In the genomic region with DNA sequence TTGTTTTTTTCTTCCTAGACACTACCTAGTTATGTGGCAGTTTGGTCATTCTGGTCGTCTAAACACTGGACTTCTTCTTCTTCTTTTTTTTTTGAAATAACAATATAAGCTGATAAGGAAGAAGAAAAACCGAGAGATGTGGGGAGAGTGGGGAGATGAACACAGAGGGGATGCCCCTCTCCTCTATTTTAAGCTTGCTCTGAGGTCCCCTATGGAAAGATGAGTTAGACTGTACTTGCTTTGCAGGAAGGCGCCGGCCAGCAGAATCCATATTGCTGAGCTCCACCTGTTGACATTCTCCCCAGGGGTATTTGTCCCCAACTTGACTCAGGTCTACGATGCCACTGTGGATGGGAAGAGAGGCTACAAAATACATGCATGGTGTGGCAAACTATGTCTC, we compare ENCODE assay signal across 28 mouse cellular contexts. TPM values are rescaled to one million over a fixed set of nuclear protein-coding genes. Genes with fewer than 3 reads are reported as not detected.
A peak's percentile ranks its signal among the peaks of the same experiment; 100 is the strongest.
DNase-seq lines count a peak whose midpoint lies in the region; ATAC-seq and TF ChIP-seq lines count a peak whose summit lies in the region.
"Had no signal": no experiment of that assay in that cellular context is flagged by ENCODE, and none has a peak within 500 bp of the region (broad histone marks: within the 10 kb centered on the region; RNA-seq: fewer than 3 reads in every experiment).

No protein-coding gene starts in this region.

- H3K9me3 ChIP-seq in megakaryocyte, embryonic 14.5 days = no peaks in the 10 kb centered on the region; the same call in 1 of the 2 replicates
- peaks cover 6% of the 10 kb centered on the region for H3K9me3 ChIP-seq in G1E (replicated peaks)
- no peaks in the 10 kb centered on the region for H3K9me3 ChIP-seq in limb, embryonic 10.5 days (replicated peaks)
- H3K9me3 ChIP-seq in liver, postnatal 0 days (ENCODE audit: low read length) = no peaks in the 10 kb centered on the region
- H3K9me3 ChIP-seq: embryonic facial prominence, embryonic 12.5 days; embryonic facial prominence, embryonic 15.5 days; heart, embryonic 15.5 days; hindbrain, embryonic 10.5 days; hindbrain, embryonic 13.5 days had no signal

- DNase-seq in G1E (ENCODE audit: low spot score) = no peak
- no peak for DNase-seq in limb, embryonic 10.5 days (ENCODE audit: low spot score)
- DNase-seq in liver, postnatal 0 days = no peak
- DNase-seq in left cerebral cortex, postnatal 4 days = no peak
- no peak for DNase-seq in embryo, embryonic 11 days
- DNase-seq in cerebellum, adult 8-10 months = no peak
- DNase-seq: adrenal gland, adult 2 months; adrenal gland, postnatal 14 days; cerebellum, adult 11 months; cerebellum, adult 2 months; cerebellum, postnatal 10 days; cerebellum, postnatal 36 days; forebrain, postnatal 0 days; gastrocnemius, postnatal 10 days; heart, adult 11 months; heart, postnatal 10 days; heart, postnatal 36 days had no signal

- H3K27ac ChIP-seq in limb, embryonic 10.5 days = 0 out of 2 replicates have a peak overlapping the region, but pooled peaks have one; percentile 30
- peak overlapping the region; percentile 29; the same call in 1 of the 2 replicates for H3K27ac ChIP-seq in liver, postnatal 0 days (ENCODE audit: low read depth)
- H3K27ac ChIP-seq: embryonic facial prominence, embryonic 12.5 days; embryonic facial prominence, embryonic 15.5 days; heart, embryonic 15.5 days; hindbrain, embryonic 10.5 days; hindbrain, embryonic 13.5 days had no signal

- 81% methylated on average over 5 of the region's 5 CpGs for WGBS in limb, embryonic 10.5 days
- WGBS in liver, postnatal 0 days (ENCODE audit: insufficient replicate concordance) = 50% methylated on average over 5 of the region's 5 CpGs

- no peak for ATAC-seq in megakaryocyte, adult 5-6 weeks (ENCODE audit: poor library complexity, severe bottlenecking)
- ATAC-seq in G1E (ENCODE audit: extremely low read depth, insufficient number of reproducible peaks, low FRiP score, poor library complexity, severe bottlenecking) = no peak
- no peak for ATAC-seq in liver, postnatal 0 days
- ATAC-seq: CD4-positive, CD25-positive, alpha-beta regulatory T cell, adult 4 months; forebrain, embryonic 14.5 days; forebrain, postnatal 0 days; hindbrain, embryonic 16.5 days had no signal

- no peak overlapping the region for H3K4me2 ChIP-seq in liver, postnatal 0 days (ENCODE audit: low read depth, low read length)
- H3K4me2 ChIP-seq: embryonic facial prominence, embryonic 12.5 days; embryonic facial prominence, embryonic 15.5 days; heart, embryonic 12.5 days; heart, embryonic 15.5 days; hindbrain, embryonic 13.5 days had no signal

- intact Hi-C loops in left cerebral cortex, postnatal 4 days (cut with DNase I) = no loop called here

- no peaks in the 10 kb centered on the region for H3K27me3 ChIP-seq in megakaryocyte, embryonic 14.5 days (replicated peaks)
- peaks cover 14% of the 10 kb centered on the region for H3K27me3 ChIP-seq in G1E (ENCODE audit: insufficient read depth, low read length)
- no peaks in the 10 kb centered on the region for H3K27me3 ChIP-seq in limb, embryonic 10.5 days (ENCODE audit: low read depth, poor library complexity, severe bottlenecking)
- no peaks in the 10 kb centered on the region for H3K27me3 ChIP-seq in liver, postnatal 0 days (ENCODE audit: insufficient read depth, low read length)
- H3K27me3 ChIP-seq: embryonic facial prominence, embryonic 12.5 days; embryonic facial prominence, embryonic 15.5 days; heart, embryonic 12.5 days; heart, embryonic 15.5 days; hindbrain, embryonic 13.5 days had no signal

- H3K4me3 ChIP-seq in megakaryocyte, embryonic 14.5 days (replicated peaks) = peak overlapping the region; percentile 81
- peak overlapping the region; percentile 40; the same call in 1 of the 2 replicates for H3K4me3 ChIP-seq in G1E (ENCODE audit: low read depth, low read length)
- H3K4me3 ChIP-seq in limb, embryonic 10.5 days = no peak overlapping the region
- no peak overlapping the region for H3K4me3 ChIP-seq in liver, postnatal 0 days (ENCODE audit: low read depth, low read length)
- H3K4me3 ChIP-seq: embryonic facial prominence, embryonic 12.5 days; embryonic facial prominence, embryonic 15.5 days; heart, embryonic 12.5 days; heart, embryonic 15.5 days; hindbrain, embryonic 10.5 days; hindbrain, embryonic 13.5 days had no signal

- peaks cover 99% of the 10 kb centered on the region for H3K4me1 ChIP-seq in megakaryocyte, embryonic 14.5 days
- peaks cover 61% of the 10 kb centered on the region for H3K4me1 ChIP-seq in G1E (ENCODE audit: insufficient read depth, low read depth, low read length)
- peaks cover 16% of the 10 kb centered on the region for H3K4me1 ChIP-seq in limb, embryonic 10.5 days
- H3K4me1 ChIP-seq in liver, postnatal 0 days (ENCODE audit: insufficient read depth) = peaks cover 33% of the 10 kb centered on the region
- H3K4me1 ChIP-seq: embryonic facial prominence, embryonic 15.5 days; hindbrain, embryonic 13.5 days had no signal

- TF ChIP-seq EP300 in liver, postnatal 0 days (IDR thresholded peaks at IDR 0.05; ENCODE audit: low read depth) = no peak

- peaks cover 97% of the 10 kb centered on the region for H3K36me3 ChIP-seq in megakaryocyte, embryonic 14.5 days (replicated peaks; ENCODE audit: low read length)
- peaks cover 6% of the 10 kb centered on the region for H3K36me3 ChIP-seq in G1E (replicated peaks)
- no peaks in the 10 kb centered on the region for H3K36me3 ChIP-seq in limb, embryonic 10.5 days
- no peaks in the 10 kb centered on the region for H3K36me3 ChIP-seq in liver, postnatal 0 days (replicated peaks; ENCODE audit: insufficient read depth, low read length)
- H3K36me3 ChIP-seq: embryonic facial prominence, embryonic 12.5 days; embryonic facial prominence, embryonic 15.5 days; heart, embryonic 12.5 days; heart, embryonic 15.5 days; hindbrain, embryonic 10.5 days; hindbrain, embryonic 13.5 days had no signal

- no peak overlapping the region for H3K9ac ChIP-seq in liver, postnatal 0 days (replicated peaks)
- H3K9ac ChIP-seq: embryonic facial prominence, embryonic 12.5 days; embryonic facial prominence, embryonic 15.5 days; forebrain, postnatal 0 days; heart, embryonic 12.5 days; heart, embryonic 15.5 days; hindbrain, embryonic 13.5 days had no signal

- no peak for TF ChIP-seq CTCF in G1E (IDR thresholded peaks at IDR 0.05; ENCODE audit: low read depth, low read length)
- no peak for TF ChIP-seq CTCF in liver, postnatal 0 days (IDR thresholded peaks at IDR 0.05; ENCODE audit: low read depth)

RNA-seq across cellular contexts. Expression of a gene that starts 13.6 kb away (rescaled TPM):
- polyA plus RNA-seq in megakaryocyte, embryonic 14.5 days (2012; ENCODE audit: insufficient read depth, low replicate concordance) = 75.1 and 120 TPM in 2 replicates
- total RNA-seq in megakaryocyte, adult 5-6 weeks (2015) = 5.1 and 6.2 TPM in 2 replicates
- 5.1 and 5.6 TPM in 2 replicates for total RNA-seq in megakaryocyte, adult 5-6 weeks (2017)
- total RNA-seq in G1E (2014; fragmentation: Nextera tagmentation) = not detected in 2 replicates
- 0.38 and 0.58 TPM in 2 replicates for total RNA-seq in G1E (2017)
- 0.03 TPM in 1 of 2 replicates, not detected in the other for polyA plus RNA-seq in G1E (2012)
- 0.33 and 0.40 TPM in 2 replicates for polyA plus RNA-seq in limb, embryonic 10.5 days (2016; fragmentation: Nextera tagmentation; extraction: Ambion mirVana)
- polyA plus RNA-seq in liver, postnatal 0 days (2015; fragmentation: Nextera tagmentation; extraction: Ambion mirVana) = 6.5 and 6.7 TPM in 2 replicates
- total RNA-seq in left cerebral cortex, postnatal 4 days (2021) = under 1 TPM; 0.40 to 0.82 TPM

RNA-seq across cellular contexts. Expression of a gene that starts 21.6 kb away (rescaled TPM):
- 1.2 TPM in 1 of 2 replicates, not detected in the other for polyA plus RNA-seq in megakaryocyte, embryonic 14.5 days (2012; ENCODE audit: insufficient read depth, low replicate concordance)
- total RNA-seq in megakaryocyte, adult 5-6 weeks (2015) = 25.0 and 26.8 TPM in 2 replicates
- total RNA-seq in megakaryocyte, adult 5-6 weeks (2017) = 14.2 and 20.7 TPM in 2 replicates
- 2.3 and 5.8 TPM in 2 replicates for total RNA-seq in G1E (2014; fragmentation: Nextera tagmentation)
- total RNA-seq in G1E (2017) = 13.8 and 18.2 TPM in 2 replicates
- 0.21 and 0.41 TPM in 2 replicates for polyA plus RNA-seq in G1E (2012)
- 0.21 and 0.99 TPM in 2 replicates for polyA plus RNA-seq in limb, embryonic 10.5 days (2016; fragmentation: Nextera tagmentation; extraction: Ambion mirVana)
- 19.2 and 24.1 TPM in 2 replicates for polyA plus RNA-seq in liver, postnatal 0 days (2015; fragmentation: Nextera tagmentation; extraction: Ambion mirVana)
- total RNA-seq in left cerebral cortex, postnatal 4 days (2021) = not detected

RNA-seq across cellular contexts. Expression of a gene that starts 40.6 kb away (rescaled TPM):
- 3.6 and 7.2 TPM in 2 replicates for polyA plus RNA-seq in megakaryocyte, embryonic 14.5 days (2012; ENCODE audit: insufficient read depth, low replicate concordance)
- total RNA-seq in megakaryocyte, adult 5-6 weeks (2015) = 3.7 and 4.8 TPM in 2 replicates
- 4.2 and 5.7 TPM in 2 replicates for total RNA-seq in megakaryocyte, adult 5-6 weeks (2017)
- 14.0 and 16.9 TPM in 2 replicates for total RNA-seq in G1E (2014; fragmentation: Nextera tagmentation)
- 13.8 and 15.7 TPM in 2 replicates for total RNA-seq in G1E (2017)
- polyA plus RNA-seq in G1E (2012) = 7.2 and 8.6 TPM in 2 replicates
- polyA plus RNA-seq in limb, embryonic 10.5 days (2016; fragmentation: Nextera tagmentation; extraction: Ambion mirVana) = 8.9 and 10.3 TPM in 2 replicates
- 3.9 and 4.2 TPM in 2 replicates for polyA plus RNA-seq in liver, postnatal 0 days (2015; fragmentation: Nextera tagmentation; extraction: Ambion mirVana)
- total RNA-seq in left cerebral cortex, postnatal 4 days (2021) = 10 to 100 TPM; 15.2 to 15.6 TPM

Comparison
In these comparisons a context has a peak if more than half of its experiments do, and no peak if none do; other contexts are left out.
1. H3K4me3 ChIP-seq: peak in megakaryocyte, embryonic 14.5 days (single experiment) and G1E (single experiment); none in limb, embryonic 10.5 days (single experiment) and liver, postnatal 0 days (single experiment).